Mouse (Mus musculus) left cerebral cortex, adult 18-20 months (tissue): ENCODE results near the gene Ifih1. TPM values are rescaled to one million over a fixed set of nuclear protein-coding genes. Genes with fewer than 3 reads are reported as not detected.
A peak's percentile ranks its signal among the peaks of the same experiment; 100 is the strongest.

ENCODE experiments used
- DNase-seq, 2 experiments: peaks; one replicate each; pipeline ENCODE4 v3.0.0; 2021 to 2022; ENCODE audit warnings: low spot score in 2 of 2, mixed read lengths in 1 of 2
- total RNA-seq, 2 experiments: library from RNA; stranded (reverse); gene quantifications; 2 replicates each; pipeline ENCODE4 v1.2.3; 2021

Gene Ifih1
- total RNA-seq, 2 experiments from 2014 or later: 4.1 TPM

DNA sequence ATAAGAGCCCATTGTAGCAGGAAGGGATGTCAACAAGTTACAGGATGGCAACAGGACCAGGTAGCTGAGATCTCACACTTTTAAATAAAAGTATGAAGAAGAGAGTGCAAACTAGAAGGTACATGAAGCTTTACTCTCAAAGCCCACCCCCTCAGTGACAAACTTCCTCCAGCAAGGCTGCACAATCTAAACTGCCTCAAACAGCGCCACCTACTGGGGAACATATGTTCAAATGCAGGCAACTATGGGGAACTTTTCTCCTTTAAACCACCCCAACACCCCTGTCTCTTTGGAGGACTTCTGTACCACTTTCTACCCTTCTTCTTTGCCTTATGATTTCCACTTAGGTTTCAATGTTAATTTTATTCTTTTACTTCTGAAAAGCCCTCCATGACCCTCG, 88.6 kb downstream of the Ifih1 start:
- no peak for DNase-seq

DNA sequence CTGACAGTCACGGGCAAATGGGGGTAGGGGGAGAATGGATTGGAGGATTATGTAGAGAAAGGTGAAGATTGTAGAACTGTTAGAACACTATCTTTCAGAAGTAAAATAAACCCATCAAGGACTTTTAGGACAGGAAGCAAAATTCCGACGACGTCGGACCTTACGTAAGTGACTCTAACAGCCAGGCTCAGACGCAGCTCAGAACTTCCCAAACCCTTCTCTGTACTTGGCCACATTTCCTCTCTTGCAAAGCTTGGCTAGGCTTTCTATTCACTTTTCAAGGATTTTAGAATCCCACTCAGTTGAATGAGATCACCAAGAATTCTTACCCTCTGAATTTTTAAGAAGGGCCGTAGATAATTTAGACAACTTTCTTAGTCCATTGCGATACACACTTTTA, 89.7 kb downstream of the Ifih1 start:
- peak in 1 of 2 experiments; percentile 2 for DNase-seq

DNA sequence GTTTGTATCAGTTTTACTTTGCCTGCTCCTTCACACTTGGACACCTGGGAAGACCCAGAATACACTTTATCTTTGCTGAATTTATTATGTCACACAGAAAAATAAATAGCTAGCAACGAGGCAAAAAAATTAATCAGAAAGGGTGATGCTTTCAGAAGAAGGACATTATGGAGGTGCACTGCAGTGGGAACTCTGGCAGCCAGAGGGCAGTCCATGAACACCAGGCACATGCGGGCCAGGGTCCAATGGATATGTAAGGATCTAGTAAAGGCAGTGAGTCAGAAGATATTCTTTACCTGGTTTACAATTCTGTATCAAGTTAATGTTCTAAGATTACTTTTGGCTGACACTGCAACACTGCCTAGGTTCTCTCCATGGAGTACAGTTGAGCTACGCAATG, 96.4 kb downstream of the Ifih1 start:
- DNase-seq: no peak

DNA sequence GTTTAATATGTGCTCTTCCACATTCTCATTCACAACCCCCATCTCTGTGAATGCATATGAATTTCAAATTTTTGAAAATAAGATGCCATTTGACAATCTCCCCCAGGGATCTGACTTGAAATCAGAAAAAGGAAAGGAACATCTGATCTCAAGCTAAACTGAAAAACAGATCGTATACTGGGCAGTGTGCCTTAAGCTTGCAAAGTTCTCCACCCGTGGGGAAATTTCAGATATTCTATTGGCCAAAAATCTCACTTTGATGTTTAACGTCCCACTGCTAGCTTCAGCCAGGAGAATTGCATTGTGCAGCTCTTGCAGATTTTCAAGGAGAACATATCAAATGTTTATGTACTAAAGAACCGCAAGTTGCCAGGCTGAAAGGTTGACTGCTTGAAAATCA, 96.9 kb downstream of the Ifih1 start:
- DNase-seq: no peak

DNA sequence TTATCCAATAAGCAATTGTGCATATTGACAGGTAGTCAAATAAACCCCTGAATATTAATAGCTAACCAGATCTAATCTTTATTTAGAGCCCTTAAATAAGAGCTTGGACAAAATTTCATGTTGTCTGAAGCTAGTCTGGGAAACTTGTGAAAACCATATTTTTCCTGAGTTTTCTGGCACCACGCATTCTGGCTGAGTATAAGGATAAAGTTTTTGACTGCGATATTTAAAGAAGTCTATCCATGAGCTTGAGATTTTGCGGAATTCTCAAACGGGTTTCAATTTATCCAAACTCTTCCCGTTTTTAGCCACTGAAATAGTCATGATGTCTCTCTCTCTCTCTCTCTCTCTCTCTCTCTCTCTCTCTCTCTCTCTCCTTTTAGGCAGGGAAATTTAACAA, 98.0 kb downstream of the Ifih1 start:
- DNase-seq: no peak

Other genes starting within 250 kb of the Ifih1 start
- 1 to 10 TPM; 2.0 to 3.5 TPM for gene Dpp4, start 234.0 kb downstream of the Ifih1 start, total RNA-seq
- gene Gcg, start 162.6 kb downstream of the Ifih1 start, total RNA-seq: not detected
- 1 to 10 TPM; 3.8 to 6.7 TPM for gene Fap, start 72.2 kb downstream of the Ifih1 start, total RNA-seq
- 10 to 100 TPM; 18.2 to 23.8 TPM for gene Gca, start 18.0 kb upstream of the Ifih1 start, total RNA-seq